ENCODE assay signal across 23 mouse cellular contexts in genomic region chr11:47010166-47010565, GRCm38 (mm10).
DNase-seq lines count a peak whose midpoint lies in the region; ATAC-seq and TF ChIP-seq lines count a peak whose summit lies in the region.
"Had no signal": no experiment of that assay in that cellular context is flagged by ENCODE, and none has a peak within 500 bp of the region (broad histone marks: within the 10 kb centered on the region; RNA-seq: fewer than 3 reads in every experiment).

No protein-coding gene starts in this region.

- H3K27ac ChIP-seq in forebrain, embryonic 14.5 days (ENCODE audit: low read depth, low read length) = no peak overlapping the region
- H3K27ac ChIP-seq in forebrain, embryonic 13.5 days = no peak overlapping the region
- H3K27ac ChIP-seq in kidney, adult 2 months (ENCODE audit: insufficient read depth, low read depth, low read length) = no peak overlapping the region
- no peak overlapping the region for H3K27ac ChIP-seq in midbrain, postnatal 0 days (ENCODE audit: low read depth, low read length)
- no peak overlapping the region for H3K27ac ChIP-seq in midbrain, embryonic 15.5 days
- H3K27ac ChIP-seq: embryonic facial prominence, embryonic 12.5 days; hindbrain, embryonic 13.5 days; limb, embryonic 13.5 days; liver, embryonic 12.5 days had no signal

- no peaks in the 10 kb centered on the region for H3K4me1 ChIP-seq in forebrain, embryonic 14.5 days (ENCODE audit: control insufficient read depth, insufficient read depth, low read length)
- no peaks in the 10 kb centered on the region for H3K4me1 ChIP-seq in forebrain, embryonic 13.5 days
- no peaks in the 10 kb centered on the region for H3K4me1 ChIP-seq in kidney, adult 2 months (ENCODE audit: control insufficient read depth, insufficient read depth, low read length)
- H3K4me1 ChIP-seq in midbrain, postnatal 0 days (ENCODE audit: insufficient read depth, low read length) = no peaks in the 10 kb centered on the region; the same call in 1 of the 2 replicates
- no peaks in the 10 kb centered on the region for H3K4me1 ChIP-seq in midbrain, embryonic 15.5 days
- H3K4me1 ChIP-seq: embryonic facial prominence, embryonic 12.5 days; hindbrain, embryonic 13.5 days; limb, embryonic 13.5 days; liver, embryonic 12.5 days had no signal

- TF ChIP-seq CTCF in kidney, adult 2 months (conservative IDR thresholded peaks at IDR 0.05; ENCODE audit: insufficient read depth, insufficient read length, low read depth, low read length) = 0 out of 2 replicates have a peak, but pooled peaks have one; percentile 17
- TF ChIP-seq CTCF in midbrain, postnatal 0 days (IDR thresholded peaks at IDR 0.05) = peak; percentile 23

- no peaks in the 10 kb centered on the region for H3K9me3 ChIP-seq in forebrain, embryonic 14.5 days (replicated peaks; ENCODE audit: control insufficient read depth, low read length)
- no peaks in the 10 kb centered on the region for H3K9me3 ChIP-seq in forebrain, embryonic 13.5 days (replicated peaks)
- no peaks in the 10 kb centered on the region for H3K9me3 ChIP-seq in midbrain, postnatal 0 days (ENCODE audit: low read length)
- H3K9me3 ChIP-seq in midbrain, embryonic 15.5 days = no peaks in the 10 kb centered on the region
- H3K9me3 ChIP-seq: embryonic facial prominence, embryonic 12.5 days; hindbrain, embryonic 13.5 days; limb, embryonic 13.5 days; liver, embryonic 12.5 days had no signal

- H3K4me2 ChIP-seq in forebrain, embryonic 14.5 days (ENCODE audit: low read length) = no peak overlapping the region
- no peak overlapping the region for H3K4me2 ChIP-seq in forebrain, embryonic 13.5 days
- H3K4me2 ChIP-seq in midbrain, postnatal 0 days (ENCODE audit: low read depth, low read length, poor library complexity, severe bottlenecking) = no peak overlapping the region
- no peak overlapping the region for H3K4me2 ChIP-seq in midbrain, embryonic 15.5 days
- H3K4me2 ChIP-seq: embryonic facial prominence, embryonic 12.5 days; heart, embryonic 11.5 days; hindbrain, embryonic 13.5 days; limb, embryonic 13.5 days; liver, embryonic 12.5 days had no signal

- H3K36me3 ChIP-seq in forebrain, embryonic 14.5 days (ENCODE audit: control insufficient read depth, insufficient read depth, low read length) = no peaks in the 10 kb centered on the region
- no peaks in the 10 kb centered on the region for H3K36me3 ChIP-seq in forebrain, embryonic 13.5 days (ENCODE audit: poor library complexity, severe bottlenecking)
- no peaks in the 10 kb centered on the region for H3K36me3 ChIP-seq in kidney, adult 2 months (ENCODE audit: control insufficient read depth, insufficient read depth, low read length)
- H3K36me3 ChIP-seq in midbrain, postnatal 0 days (ENCODE audit: insufficient read depth, low read length) = no peaks in the 10 kb centered on the region
- H3K36me3 ChIP-seq in midbrain, embryonic 15.5 days (replicated peaks) = no peaks in the 10 kb centered on the region
- H3K36me3 ChIP-seq: embryonic facial prominence, embryonic 12.5 days; hindbrain, embryonic 13.5 days; limb, embryonic 13.5 days; liver, embryonic 12.5 days had no signal

- no peak overlapping the region for H3K4me3 ChIP-seq in forebrain, embryonic 14.5 days (ENCODE audit: low read depth, low read length)
- H3K4me3 ChIP-seq in forebrain, embryonic 13.5 days = no peak overlapping the region
- no peak overlapping the region for H3K4me3 ChIP-seq in kidney, adult 2 months (ENCODE audit: insufficient read depth, low read depth, low read length)
- H3K4me3 ChIP-seq in midbrain, postnatal 0 days (ENCODE audit: low read depth, low read length) = no peak overlapping the region
- no peak overlapping the region for H3K4me3 ChIP-seq in midbrain, embryonic 15.5 days
- H3K4me3 ChIP-seq: embryonic facial prominence, embryonic 12.5 days; hindbrain, embryonic 13.5 days; limb, embryonic 13.5 days; liver, embryonic 12.5 days had no signal

- DNase-seq in forebrain, embryonic 14.5 days (ENCODE audit: low spot score) = peak; percentile 28
- no peak for DNase-seq in kidney, adult 2 months
- DNase-seq in kidney, postnatal 4 days = no peak
- DNase-seq in midbrain, postnatal 0 days (ENCODE audit: low spot score) = no peak
- no peak for DNase-seq in spleen, postnatal 10 days (ENCODE audit: low spot score in 2 of 2)
- DNase-seq: adrenal gland, postnatal 25 days; cerebellum, adult 18-20 months; cerebellum, postnatal 14 days; gastrocnemius, postnatal 25 days; heart, postnatal 36 days; kidney, adult 18-20 months; lung, adult 18-20 months; lung, postnatal 10 days; midbrain, embryonic 14.5 days; right cerebral cortex, postnatal 4 days; thymus, postnatal 4 days had no signal

- TF ChIP-seq POLR2A in kidney, adult 2 months (IDR thresholded peaks at IDR 0.05; ENCODE audit: low read depth, low read length) = no peak

- H3K27me3 ChIP-seq in forebrain, embryonic 14.5 days (replicated peaks; ENCODE audit: control insufficient read depth, insufficient read depth, low read length) = no peaks in the 10 kb centered on the region
- H3K27me3 ChIP-seq in forebrain, embryonic 13.5 days = no peaks in the 10 kb centered on the region
- no peaks in the 10 kb centered on the region for H3K27me3 ChIP-seq in kidney, adult 2 months (replicated peaks; ENCODE audit: control insufficient read depth, insufficient read depth, low read length)
- no peaks in the 10 kb centered on the region for H3K27me3 ChIP-seq in midbrain, postnatal 0 days (ENCODE audit: insufficient read depth, low read length)
- H3K27me3 ChIP-seq in midbrain, embryonic 15.5 days (replicated peaks) = no peaks in the 10 kb centered on the region
- H3K27me3 ChIP-seq: embryonic facial prominence, embryonic 12.5 days; hindbrain, embryonic 13.5 days; limb, embryonic 13.5 days; liver, embryonic 12.5 days had no signal

- no peak for ATAC-seq in forebrain, embryonic 14.5 days
- no peak for ATAC-seq in forebrain, embryonic 13.5 days
- ATAC-seq in midbrain, postnatal 0 days (ENCODE audit: low FRiP score) = no peak
- no peak for ATAC-seq in midbrain, embryonic 15.5 days (replicated peaks)
- ATAC-seq: liver, embryonic 12.5 days had no signal

- H3K9ac ChIP-seq in forebrain, embryonic 14.5 days (ENCODE audit: low read length) = no peak overlapping the region
- H3K9ac ChIP-seq in forebrain, embryonic 13.5 days = no peak overlapping the region
- no peak overlapping the region for H3K9ac ChIP-seq in midbrain, postnatal 0 days (replicated peaks; ENCODE audit: low read length, poor library complexity, severe bottlenecking)
- H3K9ac ChIP-seq in midbrain, embryonic 15.5 days = no peak overlapping the region
- H3K9ac ChIP-seq: embryonic facial prominence, embryonic 12.5 days; hindbrain, embryonic 13.5 days; limb, embryonic 13.5 days; liver, embryonic 12.5 days had no signal
